In genomic region chr11:113617132-113617911, GRCm38 (mm10) we compare ENCODE assay signal across 8 mouse cellular contexts. TPM values are rescaled to one million over a fixed set of nuclear protein-coding genes. Genes with fewer than 3 reads are reported as not detected.
DNase-seq lines count a peak whose midpoint lies in the region; ATAC-seq and TF ChIP-seq lines count a peak whose summit lies in the region.

No protein-coding gene starts in this region.

- peak; percentile 64 for TF ChIP-seq CTCF in forebrain, postnatal 0 days (IDR thresholded peaks at IDR 0.05; ENCODE audit: low read depth)
- 0 out of 2 replicates have a peak, but pooled peaks have one; percentile 4 for TF ChIP-seq CTCF in lung, adult 2 months (IDR thresholded peaks at IDR 0.05; ENCODE audit: insufficient read depth, low read length)

- no peaks in the 10 kb centered on the region for H3K36me3 ChIP-seq in neural tube, embryonic 15.5 days
- H3K36me3 ChIP-seq in forebrain, postnatal 0 days (ENCODE audit: insufficient read depth), result no peaks in the 10 kb centered on the region

- peak; percentile 71 for DNase-seq in neural tube, embryonic 10.5 days (ENCODE audit: extremely low spot score, low spot score)
- DNase-seq in adrenal gland, postnatal 4 days (ENCODE audit: low spot score in 2 of 2), result peak; percentile 37 to 40
- peak; percentile 86 for DNase-seq in forebrain, postnatal 0 days
- peak; percentile 86 for DNase-seq in kidney, postnatal 10 days
- peak; percentile 60 for DNase-seq in lung, adult 2 months
- peak; percentile 88 for DNase-seq in right cerebral cortex, postnatal 4 days

- H3K4me2 ChIP-seq in neural tube, embryonic 15.5 days, result no peak overlapping the region
- no peak overlapping the region for H3K4me2 ChIP-seq in forebrain, postnatal 0 days (ENCODE audit: low read depth)

- H3K4me1 ChIP-seq in neural tube, embryonic 15.5 days, result peaks cover 40% of the 10 kb centered on the region
- peaks cover 5% of the 10 kb centered on the region; the same call in 1 of the 2 replicates for H3K4me1 ChIP-seq in forebrain, postnatal 0 days (ENCODE audit: insufficient read depth)
- peaks cover 11% of the 10 kb centered on the region for H3K4me1 ChIP-seq in lung, adult 2 months (ENCODE audit: control insufficient read depth, insufficient read depth, low read length)

- H3K4me3 ChIP-seq in neural tube, embryonic 15.5 days (replicated peaks), result no peak overlapping the region
- no peak overlapping the region for H3K4me3 ChIP-seq in forebrain, postnatal 0 days (ENCODE audit: low read depth, low read length)
- no peak overlapping the region for H3K4me3 ChIP-seq in lung, adult 2 months (replicated peaks; ENCODE audit: extremely low read depth, low read depth, low read length)

- H3K27me3 ChIP-seq in neural tube, embryonic 15.5 days (replicated peaks), result 0 out of 2 replicates have a peak, but pooled peaks cover 18% of the 10 kb centered on the region
- no peaks in the 10 kb centered on the region; the same call in 1 of the 2 replicates for H3K27me3 ChIP-seq in forebrain, postnatal 0 days (ENCODE audit: insufficient read depth, low read length)

- H3K9ac ChIP-seq in neural tube, embryonic 15.5 days (replicated peaks), result no peak overlapping the region
- no peak overlapping the region for H3K9ac ChIP-seq in forebrain, postnatal 0 days

- ATAC-seq in neural tube, embryonic 15.5 days (ENCODE audit: low FRiP score), result no peak
- no peak for ATAC-seq in forebrain, postnatal 0 days
- ATAC-seq in erythroblast, adult 5-6 weeks (replicated peaks; ENCODE audit: low FRiP score, poor library complexity, severe bottlenecking), result no peak

- 41% methylated on average over 14 of the region's 14 CpGs for WGBS in neural tube, embryonic 15.5 days
- WGBS in forebrain, postnatal 0 days, result 47% methylated on average over 14 of the region's 14 CpGs
- WGBS in lung, adult 2 months, result 51% methylated on average over 14 of the region's 14 CpGs

- no peak overlapping the region for H3K27ac ChIP-seq in neural tube, embryonic 15.5 days (replicated peaks)
- H3K27ac ChIP-seq in forebrain, postnatal 0 days (ENCODE audit: low read depth, low read length), result no peak overlapping the region

- TF ChIP-seq POLR2A in lung, adult 2 months (IDR thresholded peaks at IDR 0.05; ENCODE audit: borderline replicate concordance, extremely low read depth, low read depth, low read length), result no peak

- no peaks in the 10 kb centered on the region for H3K9me3 ChIP-seq in neural tube, embryonic 15.5 days (replicated peaks)
- no peaks in the 10 kb centered on the region for H3K9me3 ChIP-seq in forebrain, postnatal 0 days (ENCODE audit: low read length)

RNA-seq across cellular contexts. Expression of gene Sstr2, which starts 1.8 kb away (rescaled TPM):
- polyA plus RNA-seq in neural tube, embryonic 15.5 days (2015; fragmentation: Nextera tagmentation; extraction: Ambion mirVana), result 11.6 and 14.0 TPM in 2 replicates
- 1 to 10 TPM; 3.6 to 4.8 TPM for total RNA-seq in adrenal gland, postnatal 4 days (2021)
- 19.9 and 32.2 TPM in 2 replicates for total RNA-seq in forebrain, postnatal 0 days (2014; rRNA removed)
- polyA plus RNA-seq in forebrain, postnatal 0 days (2015; fragmentation: Nextera tagmentation; extraction: Ambion mirVana), result 23.1 and 27.1 TPM in 2 replicates
- 2.6 and 4.0 TPM in 2 replicates for polyA plus RNA-seq in lung, adult 2 months (2012; rRNA removed)
- total RNA-seq in erythroblast, adult 5-6 weeks (2015; ENCODE audit: low replicate concordance), result 0.63 TPM in 1 of 2 replicates, not detected in the other
- 0.56 TPM in 1 of 2 replicates, not detected in the other for total RNA-seq in erythroblast, adult 5-6 weeks (2017; ENCODE audit: low replicate concordance)

RNA-seq across cellular contexts. Expression of gene Cog1, which starts 31.6 kb away (rescaled TPM):
- 31.1 and 35.1 TPM in 2 replicates for polyA plus RNA-seq in neural tube, embryonic 15.5 days (2015; fragmentation: Nextera tagmentation; extraction: Ambion mirVana)
- 10 to 100 TPM; 34.9 to 41.8 TPM for total RNA-seq in adrenal gland, postnatal 4 days (2021)
- 37.2 and 48.8 TPM in 2 replicates for total RNA-seq in forebrain, postnatal 0 days (2014; rRNA removed)
- polyA plus RNA-seq in forebrain, postnatal 0 days (2015; fragmentation: Nextera tagmentation; extraction: Ambion mirVana), result 25.3 and 28.6 TPM in 2 replicates
- 43.9 and 45.9 TPM in 2 replicates for polyA plus RNA-seq in lung, adult 2 months (2012; rRNA removed)
- total RNA-seq in erythroblast, adult 5-6 weeks (2015; ENCODE audit: low replicate concordance), result 14.2 and 18.3 TPM in 2 replicates
- total RNA-seq in erythroblast, adult 5-6 weeks (2017; ENCODE audit: low replicate concordance), result 11.7 and 12.7 TPM in 2 replicates

RNA-seq across cellular contexts. Expression of gene Slc39a11, which starts 32.6 kb away (rescaled TPM):
- polyA plus RNA-seq in neural tube, embryonic 15.5 days (2015; fragmentation: Nextera tagmentation; extraction: Ambion mirVana), result 27.7 and 30.4 TPM in 2 replicates
- total RNA-seq in adrenal gland, postnatal 4 days (2021), result 10 to 100 TPM; 23.9 to 26.0 TPM
- 36.9 and 48.2 TPM in 2 replicates for total RNA-seq in forebrain, postnatal 0 days (2014; rRNA removed)
- 33.1 and 39.1 TPM in 2 replicates for polyA plus RNA-seq in forebrain, postnatal 0 days (2015; fragmentation: Nextera tagmentation; extraction: Ambion mirVana)
- 15.3 and 16.9 TPM in 2 replicates for polyA plus RNA-seq in lung, adult 2 months (2012; rRNA removed)
- total RNA-seq in erythroblast, adult 5-6 weeks (2015; ENCODE audit: low replicate concordance), result 6.3 and 13.6 TPM in 2 replicates
- total RNA-seq in erythroblast, adult 5-6 weeks (2017; ENCODE audit: low replicate concordance), result 5.7 and 7.5 TPM in 2 replicates
